Mouse (Mus musculus): ENCODE measurements around the gene Serpina1f. TPM values are rescaled to one million over a fixed set of nuclear protein-coding genes. Genes with fewer than 3 reads are reported as not detected.
A peak's percentile ranks its signal among the peaks of the same experiment; 100 is the strongest.
"Not testable (repeated sequence)": the region's sequence is repeated elsewhere in the genome, so short reads cannot be mapped to it uniquely, and the experiment has no call there.

Serpina1f gene
- polyA plus RNA-seq (2014; fragmentation: Nextera tagmentation; extraction: Ambion mirVana): not detected in 2 replicates

DNA sequence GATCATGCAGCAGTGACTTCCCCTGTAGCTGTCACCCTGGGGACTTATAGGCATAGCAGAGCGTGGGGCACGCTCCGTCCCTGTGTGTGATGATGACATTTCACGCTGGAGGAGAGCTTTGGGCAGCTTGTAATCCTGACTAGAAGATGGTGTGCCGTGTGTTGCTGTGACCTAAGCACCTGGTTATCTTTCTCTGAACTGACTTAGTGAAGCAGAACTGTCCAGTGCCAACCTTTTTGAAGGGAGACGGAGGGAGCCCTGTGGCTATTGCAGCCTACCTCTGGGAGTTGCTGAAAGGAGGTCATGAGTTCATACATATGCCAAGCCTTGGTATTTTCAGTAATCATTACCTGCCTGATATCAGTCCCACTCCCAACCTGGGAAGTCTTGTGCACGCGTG lies at the start of gene Serpina1f:
Gene Serpina1f (minus strand): TSS at position 101 of the 400 bp plus-strand sequence.
- no peak within 1 kb of the TSS for H3K4me2 ChIP-seq
- H3K27me3 ChIP-seq (ENCODE audit: insufficient read depth, low read length): no peaks in the 10 kb centered on the region
- H3K4me3 ChIP-seq (ENCODE audit: low read depth, low read length): no peak within 1 kb of the TSS
- H3K9ac ChIP-seq: no peak within 1 kb of the TSS
- no peak for TF ChIP-seq CTCF (IDR thresholded peaks at IDR 0.05; ENCODE audit: low read depth)
- H3K36me3 ChIP-seq (ENCODE audit: insufficient read depth): no peaks in the 10 kb centered on the region
- H3K4me1 ChIP-seq (ENCODE audit: insufficient read depth): no peaks in the 10 kb centered on the region
- H3K27ac ChIP-seq (ENCODE audit: low read depth): no peak within 1 kb of the TSS
- ATAC-seq (ENCODE audit: insufficient read depth): no peak
- no peaks in the 10 kb centered on the region for H3K9me3 ChIP-seq (ENCODE audit: low read depth, low read length)
- 86% methylated on average over 8 of the region's 8 CpGs for WGBS
- no peak for DNase-seq

DNA sequence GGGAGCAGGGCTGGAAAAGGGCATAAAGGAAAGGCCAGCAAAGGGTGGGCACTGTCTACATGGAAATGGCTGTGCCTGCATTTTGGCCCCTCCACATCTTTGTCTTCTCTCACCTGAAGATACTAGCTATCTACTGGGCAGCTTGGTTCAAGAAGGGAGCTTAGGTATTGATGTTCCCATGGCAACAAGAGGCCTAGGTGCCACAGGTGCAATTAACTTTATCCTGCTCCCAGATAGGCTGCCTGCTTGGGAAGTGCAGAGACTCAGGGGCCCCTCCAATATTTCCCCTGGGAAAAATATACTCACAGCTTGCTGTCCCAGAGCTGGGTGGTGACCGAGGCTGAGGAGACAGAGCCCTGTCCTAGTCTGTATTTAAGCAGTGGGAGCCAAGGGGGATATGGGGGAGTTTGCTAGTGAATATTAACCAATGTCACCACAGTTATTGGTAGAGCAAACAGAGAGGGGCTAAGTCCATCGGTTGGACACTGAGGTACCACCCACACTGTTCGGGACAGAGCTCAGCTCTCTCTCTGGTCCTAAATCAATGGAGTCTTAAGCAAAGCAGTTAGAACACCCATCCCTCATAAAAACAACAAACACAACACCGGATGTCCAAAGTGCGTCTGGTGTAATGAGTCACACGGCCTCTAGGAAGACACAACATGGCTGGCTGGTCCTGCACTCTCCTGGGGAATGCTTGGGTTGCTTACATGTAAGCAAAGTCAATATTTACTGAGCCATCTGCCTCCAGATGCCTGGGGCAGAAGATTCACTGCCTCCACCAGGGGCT lies 42.7 kb upstream of the Serpina1f start:
- not testable (repeated sequence) for H3K4me1 ChIP-seq (ENCODE audit: insufficient read depth); DNase-seq; H3K4me3 ChIP-seq (ENCODE audit: low read depth, low read length); ATAC-seq (ENCODE audit: insufficient read depth); H3K9ac ChIP-seq; H3K9me3 ChIP-seq (ENCODE audit: low read depth, low read length); H3K4me2 ChIP-seq; H3K27me3 ChIP-seq (ENCODE audit: insufficient read depth, low read length); H3K36me3 ChIP-seq (ENCODE audit: insufficient read depth); H3K27ac ChIP-seq (ENCODE audit: low read depth)
- 68% methylated on average over 5 of the region's 6 CpGs for WGBS

DNA sequence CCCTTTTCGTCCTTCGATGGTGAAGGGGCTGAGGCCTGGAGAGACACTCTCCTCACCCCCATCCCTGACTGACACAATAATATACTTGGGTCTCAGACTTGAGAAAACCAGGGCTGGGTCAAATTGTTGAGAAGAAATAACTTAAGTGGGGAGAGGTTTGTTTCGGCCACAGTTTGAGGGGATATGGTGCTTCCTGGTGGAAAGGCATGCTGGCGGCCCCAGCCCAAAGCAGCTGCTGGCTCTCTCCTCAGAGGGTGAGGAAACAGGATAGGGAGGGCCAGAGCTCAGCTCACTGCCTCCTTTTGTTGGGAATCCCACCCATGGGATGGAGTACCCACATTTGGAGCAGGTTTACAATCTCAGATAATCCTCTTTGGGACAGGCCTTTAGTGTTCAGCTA lies 40.2 kb upstream of the Serpina1f start:
- not testable (repeated sequence) for H3K4me2 ChIP-seq; ATAC-seq (ENCODE audit: insufficient read depth); H3K27me3 ChIP-seq (ENCODE audit: insufficient read depth, low read length); H3K4me3 ChIP-seq (ENCODE audit: low read depth, low read length); H3K9ac ChIP-seq; H3K9me3 ChIP-seq (ENCODE audit: low read depth, low read length); H3K27ac ChIP-seq (ENCODE audit: low read depth); H3K36me3 ChIP-seq (ENCODE audit: insufficient read depth); DNase-seq; H3K4me1 ChIP-seq (ENCODE audit: insufficient read depth)
- 76% methylated on average over 4 of the region's 4 CpGs for WGBS

DNA sequence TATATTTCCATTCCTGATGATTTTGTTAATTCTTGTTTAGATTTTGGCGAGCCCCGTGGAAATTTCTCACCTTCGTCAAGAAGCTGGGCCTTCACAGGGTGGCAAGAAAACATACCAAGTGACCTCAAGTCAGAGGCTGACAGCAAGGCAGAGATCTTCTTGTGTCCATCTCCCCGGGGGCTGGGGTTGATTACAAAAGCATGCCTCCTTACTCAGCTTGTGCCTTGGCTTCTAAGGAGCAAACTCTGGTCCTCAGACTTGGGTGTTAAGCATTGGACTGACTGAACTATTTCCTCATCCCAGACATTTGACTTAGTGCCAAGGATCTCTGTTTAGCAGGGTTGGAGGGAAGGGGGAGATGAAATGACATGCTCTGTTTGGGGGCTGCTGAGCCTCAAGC lies 39.8 kb upstream of the Serpina1f start:
- H3K27ac ChIP-seq (ENCODE audit: low read depth); ATAC-seq (ENCODE audit: insufficient read depth); H3K9ac ChIP-seq; H3K36me3 ChIP-seq (ENCODE audit: insufficient read depth); H3K4me3 ChIP-seq (ENCODE audit: low read depth, low read length); H3K9me3 ChIP-seq (ENCODE audit: low read depth, low read length); H3K4me1 ChIP-seq (ENCODE audit: insufficient read depth); H3K4me2 ChIP-seq; H3K27me3 ChIP-seq (ENCODE audit: insufficient read depth, low read length): not testable (repeated sequence)
- peak; percentile 35 for DNase-seq
- WGBS: 69% methylated on average over 4 of the region's 4 CpGs

DNA sequence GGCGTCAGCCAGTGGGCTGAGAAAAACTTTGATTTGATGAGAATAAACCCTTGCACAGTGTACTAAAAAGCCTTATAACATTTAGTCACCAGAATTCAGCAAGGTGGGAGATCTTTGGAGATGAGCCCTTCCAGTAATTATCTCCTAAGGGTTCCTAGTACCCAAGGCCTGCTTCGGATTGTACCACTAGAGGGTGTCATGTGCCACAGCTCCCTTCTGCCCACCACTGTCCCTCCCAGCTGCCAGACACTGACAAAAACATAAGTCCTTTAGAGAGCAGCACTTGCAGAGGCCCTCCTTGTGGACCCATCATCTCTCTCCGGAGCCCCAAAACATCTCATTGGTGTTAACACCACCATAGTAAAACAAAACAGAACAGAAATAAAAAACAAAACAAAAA lies 16.2 kb upstream of the Serpina1f start:
- WGBS: 64% methylated on average over 3 of the region's 3 CpGs
- H3K4me1 ChIP-seq (ENCODE audit: insufficient read depth): no peaks in the 10 kb centered on the region
- DNase-seq: no peak

DNA sequence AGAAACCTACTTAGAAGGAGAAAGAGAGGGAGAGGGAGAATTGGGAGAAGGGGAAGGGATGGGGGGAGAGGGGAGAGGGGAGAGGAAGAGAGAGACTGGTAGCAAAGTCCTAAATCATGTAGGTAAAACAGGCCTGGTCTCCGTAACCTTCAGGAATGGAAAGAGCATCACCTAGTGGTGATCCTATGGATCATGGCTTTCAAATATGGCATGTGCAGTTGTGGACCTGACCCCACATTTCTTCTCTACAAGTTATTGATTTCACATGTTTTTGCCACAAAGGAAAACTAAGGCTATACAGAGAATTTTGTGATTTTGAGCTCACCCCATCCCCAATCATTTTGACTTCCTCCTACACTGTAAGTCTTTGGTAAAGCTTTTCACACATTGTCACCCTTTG lies 15.1 kb upstream of the Serpina1f start:
- Histone ChIP-seq H3K4me2 (no peak overlapping the region), H3K27me3 (ENCODE audit: insufficient read depth, low read length) (no peaks in the 10 kb centered on the region), H3K4me3 (ENCODE audit: low read depth, low read length) (no peak overlapping the region), H3K9me3 (ENCODE audit: low read depth, low read length) (no peaks in the 10 kb centered on the region), H3K36me3 (ENCODE audit: insufficient read depth) (no peaks in the 10 kb centered on the region), H3K27ac (ENCODE audit: low read depth) (no peak overlapping the region), H3K4me1 (ENCODE audit: insufficient read depth) (no peaks in the 10 kb centered on the region), H3K9ac (no peak overlapping the region)
- peak; percentile 70 for TF ChIP-seq CTCF (IDR thresholded peaks at IDR 0.05; ENCODE audit: low read depth)
- 60% methylated on average over 1 of the region's 1 CpGs for WGBS
- DNase-seq: peak; percentile 20
- no peak for ATAC-seq (ENCODE audit: insufficient read depth)

More for the DNA sequence above, 16.2 kb upstream of the Serpina1f start:
- TF ChIP-seq CTCF (IDR thresholded peaks at IDR 0.05; ENCODE audit: low read depth): no peak; the same call in 1 of the 2 replicates
- no peak overlapping the region for H3K4me3 ChIP-seq (ENCODE audit: low read depth, low read length)
- no peak overlapping the region for H3K9ac ChIP-seq
- no peaks in the 10 kb centered on the region for H3K9me3 ChIP-seq (ENCODE audit: low read depth, low read length)
- no peaks in the 10 kb centered on the region for H3K36me3 ChIP-seq (ENCODE audit: insufficient read depth)
- H3K4me2 ChIP-seq: no peak overlapping the region
- no peak overlapping the region for H3K27ac ChIP-seq (ENCODE audit: low read depth)
- ATAC-seq (ENCODE audit: insufficient read depth): no peak
- no peaks in the 10 kb centered on the region for H3K27me3 ChIP-seq (ENCODE audit: insufficient read depth, low read length)

DNA sequence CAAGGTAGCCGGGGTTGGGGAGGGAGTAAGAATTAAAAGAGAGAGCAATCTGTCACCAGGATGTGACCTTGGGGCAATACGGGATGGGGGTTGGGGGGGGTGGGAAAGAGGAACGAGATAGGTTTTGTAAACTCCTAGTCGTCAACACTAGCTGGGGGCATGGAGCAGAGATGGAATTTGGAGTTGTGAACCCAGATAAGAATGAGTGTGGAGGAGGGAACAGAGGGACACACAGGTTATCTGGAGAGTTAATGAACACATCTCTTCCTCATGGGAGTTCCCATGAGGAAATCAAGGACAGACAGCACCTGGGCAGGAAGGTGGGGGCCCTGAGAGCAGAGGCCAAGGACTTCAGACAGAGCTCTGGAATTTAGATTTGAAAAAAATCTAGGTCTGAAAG lies 10.8 kb upstream of the Serpina1f start:
- Histone ChIP-seq H3K27ac (ENCODE audit: low read depth) (no peak overlapping the region), H3K36me3 (ENCODE audit: insufficient read depth) (no peaks in the 10 kb centered on the region), H3K4me3 (ENCODE audit: low read depth, low read length) (no peak overlapping the region), H3K4me1 (ENCODE audit: insufficient read depth) (no peaks in the 10 kb centered on the region), H3K4me2 (no peak overlapping the region), H3K27me3 (ENCODE audit: insufficient read depth, low read length) (no peaks in the 10 kb centered on the region), H3K9me3 (ENCODE audit: low read depth, low read length) (no peaks in the 10 kb centered on the region), H3K9ac (no peak overlapping the region)
- DNase-seq: no peak
- TF ChIP-seq CTCF (IDR thresholded peaks at IDR 0.05; ENCODE audit: low read depth): no peak
- no peak for ATAC-seq (ENCODE audit: insufficient read depth)
- 27% methylated on average over 4 of the region's 4 CpGs for WGBS
